Mouse (Mus musculus): Measurements from ENCODE around the gene Eepd1. TPM values are rescaled to one million over a fixed set of nuclear protein-coding genes. Genes with fewer than 3 reads are reported as not detected.

The Eepd1 gene
- total RNA-seq, 2 experiments from 2014 or later, result 43.5 to 72.8 TPM

GRCm38 (mm10) chr9:25560016-25560758 is 78.8 kb downstream of the Eepd1 start:
- DNase-seq, result no peak
- intact Hi-C loops (cut with DNase I; ENCODE audit: low total_unique reads), result no loop called here

GRCm38 (mm10) chr9:25561143-25561542 is 79.8 kb downstream of the Eepd1 start:
- no peak for DNase-seq
- intact Hi-C loops (cut with DNase I; ENCODE audit: low total_unique reads), result no loop called here

- DNase-seq, result no peak
- intact Hi-C loops (cut with DNase I; ENCODE audit: low total_unique reads), result no loop called here
These were observed 82.5 kb downstream of the Eepd1 start for GRCm38 (mm10) chr9:25563806-25564205.

GRCm38 (mm10) chr9:25567071-25567470 is 85.7 kb downstream of the Eepd1 start:
- intact Hi-C loops (cut with DNase I; ENCODE audit: low total_unique reads), result no loop called here
- DNase-seq, result no peak

GRCm38 (mm10) chr9:25568783-25569182 is 87.4 kb downstream of the Eepd1 start:
- DNase-seq, result no peak
- intact Hi-C loops (cut with DNase I; ENCODE audit: low total_unique reads), result no loop called here

- intact Hi-C loops (cut with DNase I; ENCODE audit: low total_unique reads), result no loop called here
- no peak for DNase-seq
These were observed 88.7 kb downstream of the Eepd1 start for GRCm38 (mm10) chr9:25570011-25570410.

- DNase-seq, result no peak
- intact Hi-C loops (cut with DNase I; ENCODE audit: low total_unique reads), result no loop called here
These were observed 89.1 kb downstream of the Eepd1 start for GRCm38 (mm10) chr9:25570436-25570835.

- intact Hi-C loops (cut with DNase I; ENCODE audit: low total_unique reads), result no loop called here
These were observed 90.0 kb downstream of the Eepd1 start for GRCm38 (mm10) chr9:25571381-25571780.

GRCm38 (mm10) chr9:25573753-25574152 is 92.4 kb downstream of the Eepd1 start:
- intact Hi-C loops (cut with DNase I; ENCODE audit: low total_unique reads), result no loop called here
- no peak for DNase-seq

More at GRCm38 (mm10) chr9:25571381-25571780, 90.0 kb downstream of the Eepd1 start:
- DNase-seq, result no peak

- no peak for DNase-seq
- intact Hi-C loops (cut with DNase I; ENCODE audit: low total_unique reads), result no loop called here
These were observed 92.8 kb downstream of the Eepd1 start for GRCm38 (mm10) chr9:25574186-25574585.

GRCm38 (mm10) chr9:25578674-25579596 is 97.6 kb downstream of the Eepd1 start:
- intact Hi-C loops (cut with DNase I; ENCODE audit: low total_unique reads), result no loop called here
- no peak for DNase-seq

- intact Hi-C loops (cut with DNase I; ENCODE audit: low total_unique reads), result loop anchor here (10.0 kb wide), 1 partner anchor 99 kb away; the partner anchor contains the start of gene Eepd1
- DNase-seq, result no peak
These were observed 102.3 kb downstream of the Eepd1 start for GRCm38 (mm10) chr9:25583621-25584020.

- no peak for DNase-seq
- intact Hi-C loops (cut with DNase I; ENCODE audit: low total_unique reads), result loop anchor here (10.0 kb wide), 1 partner anchor 101 kb away; the partner anchor contains the start of gene Eepd1
These were observed 104.3 kb downstream of the Eepd1 start for GRCm38 (mm10) chr9:25585614-25586013.

GRCm38 (mm10) chr9:25588581-25588980 is 107.2 kb downstream of the Eepd1 start:
- intact Hi-C loops (cut with DNase I; ENCODE audit: low total_unique reads), result loop anchor here (10.0 kb wide), 1 partner anchor 104 kb away; the partner anchor contains the start of gene Eepd1
- DNase-seq, result no peak

GRCm38 (mm10) chr9:25590740-25591139 is 109.4 kb downstream of the Eepd1 start:
- no peak for DNase-seq
- intact Hi-C loops (cut with DNase I; ENCODE audit: low total_unique reads), result loop anchor here (5.0 kb wide), 1 partner anchor 273 kb away; no protein-coding TSS in a partner anchor

GRCm38 (mm10) chr9:25591390-25592354 is 110.3 kb downstream of the Eepd1 start:
- intact Hi-C loops (cut with DNase I; ENCODE audit: low total_unique reads), result loop anchor here (5.0 kb wide), 1 partner anchor 274 kb away; no protein-coding TSS in a partner anchor
- DNase-seq, result peak; percentile 30

GRCm38 (mm10) chr9:25592355-25592955 is 111.1 kb downstream of the Eepd1 start:
- intact Hi-C loops (cut with DNase I; ENCODE audit: low total_unique reads), result loop anchor here (5.0 kb wide), 1 partner anchor 275 kb away; no protein-coding TSS in a partner anchor
- peak; percentile 57 for DNase-seq

- intact Hi-C loops (cut with DNase I; ENCODE audit: low total_unique reads), result no loop called here
These were observed 143.4 kb downstream of the Eepd1 start for GRCm38 (mm10) chr9:25624744-25625143.

More at GRCm38 (mm10) chr9:25624744-25625143, 143.4 kb downstream of the Eepd1 start:
- DNase-seq, result no peak
